Mouse (Mus musculus) CH12.LX (cell line): ENCODE measurements at regions not wholly inside any gene's neighbourhood (a gene's known extent, or its start where the extent isn't known, plus 50 kb on each side); places are given as distances from the start of the nearest gene placed in this dataset.

Experiments
- DNase-seq: peaks from one replicate; pipeline ENCODE4 v3.0.0-alpha.2; 2013; ENCODE audit errors: extremely low read depth
- H3K27ac ChIP-seq: 2 replicates; pipeline ENCODE4 v1.5.1; 2012; ENCODE audit warnings: low read depth, mild to moderate bottlenecking, control low read depth, moderate library complexity; ENCODE audit not compliant: insufficient read depth
- H3K27me3 ChIP-seq: replicated peaks from 2 replicates; pipeline ENCODE3; 2012; ENCODE audit warnings: inconsistent platforms
- H3K36me3 ChIP-seq, 2 experiments: replicated peaks in 1 of 2; 2 replicates each; pipeline versions ENCODE3 to v1.6.1; 2012; ENCODE audit warnings: inconsistent platforms in 1 of 2, low read length in 1 of 2, mild to moderate bottlenecking in 1 of 2, mixed read lengths in 1 of 2, moderate library complexity in 1 of 2; ENCODE audit not compliant: control insufficient read depth in 1 of 2, insufficient read depth in 1 of 2
- H3K4me1 ChIP-seq, 2 experiments: 2 replicates each; pipeline ENCODE4 v1.6.1; 2012; ENCODE audit warnings: inconsistent platforms in 1 of 2, moderate library complexity in 1 of 2; ENCODE audit not compliant: insufficient read depth in 2 of 2, control insufficient read depth in 1 of 2
- H3K4me2 ChIP-seq: 2 replicates; pipeline ENCODE4 v1.6.1; 2012; ENCODE audit warnings: low read depth, mild to moderate bottlenecking, control low read depth; ENCODE audit not compliant: poor library complexity, insufficient read depth, severe bottlenecking
- H3K4me3 ChIP-seq, 3 experiments: fragments of 150-350 bp in 1 of 3; sonication (generic) in 1 of 3; replicated peaks in 1 of 3; 2 replicates each; pipeline versions ENCODE3 to v1.5.1; 2011 to 2012; ENCODE audit warnings: low read depth in 2 of 3, low read length in 2 of 3, mild to moderate bottlenecking in 2 of 3, moderate library complexity in 2 of 3, control low read depth in 1 of 3, improper control_type of control experiment in 1 of 3, inconsistent platforms in 1 of 3, mixed read lengths in 1 of 3; ENCODE audit not compliant: poor library complexity in 1 of 3
- H3K79me2 ChIP-seq: replicated peaks from 2 replicates; pipeline ENCODE4 v1.6.1; 2012; ENCODE audit warnings: mild to moderate bottlenecking, moderate library complexity; ENCODE audit not compliant: control insufficient read depth, poor library complexity, insufficient read depth, severe bottlenecking; ENCODE audit errors: extremely low read depth
- H3K9ac ChIP-seq: 2 replicates; pipeline ENCODE4 v1.6.1; 2012; ENCODE audit warnings: low read depth, mild to moderate bottlenecking, control low read depth, moderate library complexity; ENCODE audit not compliant: insufficient read depth
- H3K9me3 ChIP-seq: replicated peaks from 2 replicates; pipeline ENCODE3; 2012; ENCODE audit warnings: low read length, inconsistent platforms, mixed read lengths
- BHLHE40 ChIP-seq: IDR thresholded peaks from 2 replicates; pipeline ENCODE4 v1.6.1; 2011; ENCODE audit warnings: mild to moderate bottlenecking, low read depth, low read length, improper control_type of control experiment
- CHD1 ChIP-seq: IDR thresholded peaks from 2 replicates; pipeline ENCODE4 v1.6.1; 2012; ENCODE audit warnings: low read depth, low read length, improper control_type of control experiment, inconsistent platforms
- CHD2 ChIP-seq: IDR thresholded peaks from 2 replicates; pipeline ENCODE4 v1.6.1; 2011; ENCODE audit warnings: low read length, improper control_type of control experiment
- CTCF ChIP-seq, 2 experiments: IDR thresholded peaks in 1 of 2; conservative IDR thresholded peaks in 1 of 2; 2 replicates each; pipeline ENCODE4 v1.5.1; 2011 to 2012; ENCODE audit warnings: low read depth in 2 of 2, low read length in 2 of 2, improper control_type of control experiment in 1 of 2, inconsistent platforms in 1 of 2, mild to moderate bottlenecking in 1 of 2, moderate library complexity in 1 of 2
- E2F4 ChIP-seq: IDR thresholded peaks from 2 replicates; pipeline ENCODE4 v1.6.1; 2011; ENCODE audit warnings: low read depth, low read length, improper control_type of control experiment; ENCODE audit not compliant: insufficient replicate concordance
- ELF1 ChIP-seq: IDR thresholded peaks from 2 replicates; pipeline ENCODE4 v1.6.1; 2014; ENCODE audit warnings: low read depth, mild to moderate bottlenecking, inconsistent platforms, low read length, improper control_type of control experiment
- EP300 ChIP-seq: IDR thresholded peaks from 2 replicates; pipeline ENCODE4 v1.6.1; 2011; ENCODE audit warnings: low read length, improper control_type of control experiment
- ETS1 ChIP-seq: conservative IDR thresholded peaks from 2 replicates; pipeline ENCODE4 v1.6.1; 2012; ENCODE audit warnings: low read depth, mild to moderate bottlenecking, inconsistent platforms, low read length, improper control_type of control experiment, moderate library complexity
- GABPA ChIP-seq: IDR thresholded peaks from 2 replicates; pipeline ENCODE4 v1.6.1; 2012; ENCODE audit warnings: low read depth, low read length, improper control_type of control experiment, inconsistent platforms; ENCODE audit not compliant: insufficient replicate concordance
- HCFC1 ChIP-seq: IDR thresholded peaks from 2 replicates; pipeline ENCODE4 v1.6.1; 2012; ENCODE audit warnings: low read depth, mild to moderate bottlenecking, inconsistent platforms, low read length, improper control_type of control experiment
- IRF4 ChIP-seq: IDR thresholded peaks from 2 replicates; pipeline ENCODE4 v1.6.1; 2014; ENCODE audit warnings: low read depth, mild to moderate bottlenecking, inconsistent platforms, low read length, improper control_type of control experiment
- JUN ChIP-seq: IDR thresholded peaks from 2 replicates; pipeline ENCODE4 v1.6.1; 2011; ENCODE audit warnings: low read depth, mild to moderate bottlenecking, low read length, improper control_type of control experiment, moderate library complexity; ENCODE audit not compliant: insufficient read depth
- JUND ChIP-seq: conservative IDR thresholded peaks from 2 replicates; pipeline ENCODE4 v1.6.1; 2011; ENCODE audit warnings: low read depth, low read length, improper control_type of control experiment
- MAFK ChIP-seq: IDR thresholded peaks from 2 replicates; pipeline ENCODE4 v1.6.1; 2011; ENCODE audit warnings: low read length, improper control_type of control experiment; ENCODE audit not compliant: insufficient replicate concordance
- MAX ChIP-seq: IDR thresholded peaks from 2 replicates; pipeline ENCODE4 v1.6.1; 2011; ENCODE audit warnings: low read length, improper control_type of control experiment
- MAZ ChIP-seq: IDR thresholded peaks from 2 replicates; pipeline ENCODE4 v1.6.1; 2012; ENCODE audit warnings: low read depth, mild to moderate bottlenecking, inconsistent platforms, low read length, improper control_type of control experiment, moderate library complexity
- MEF2A ChIP-seq: IDR thresholded peaks from 2 replicates; pipeline ENCODE4 v1.6.1; 2014; ENCODE audit warnings: low read depth, mild to moderate bottlenecking, inconsistent platforms, low read length, improper control_type of control experiment, borderline replicate concordance
- MYC ChIP-seq: IDR thresholded peaks from 2 replicates; pipeline ENCODE4 v1.6.1; 2011; ENCODE audit warnings: low read depth, mild to moderate bottlenecking, improper control_type of control experiment, low read length
- PAX5 ChIP-seq: IDR thresholded peaks from 2 replicates; pipeline ENCODE4 v1.6.1; 2012; ENCODE audit warnings: low read length, inconsistent platforms, mixed read lengths
- POLR2A ChIP-seq: IDR thresholded peaks from 2 replicates; pipeline ENCODE4 v1.6.1; 2011; ENCODE audit warnings: low read depth, mild to moderate bottlenecking, improper control_type of control experiment, low read length
- RAD21 ChIP-seq: IDR thresholded peaks from 2 replicates; pipeline ENCODE4 v1.6.1; 2011; ENCODE audit warnings: low read depth, mild to moderate bottlenecking, low read length, improper control_type of control experiment, moderate library complexity
- RCOR1 ChIP-seq: conservative IDR thresholded peaks from 2 replicates; pipeline ENCODE4 v1.6.1; 2012; ENCODE audit warnings: low read depth, mild to moderate bottlenecking, inconsistent platforms, low read length, improper control_type of control experiment
- TBP ChIP-seq: conservative IDR thresholded peaks from 2 replicates; pipeline ENCODE4 v1.6.1; 2011; ENCODE audit warnings: low read depth, low read length, improper control_type of control experiment
- UBTF ChIP-seq: IDR thresholded peaks from 2 replicates; pipeline ENCODE4 v1.6.1; 2012; ENCODE audit warnings: low read depth, mild to moderate bottlenecking, inconsistent platforms, low read length, improper control_type of control experiment, moderate library complexity
- ZC3H11A ChIP-seq: IDR thresholded peaks from 2 replicates; pipeline ENCODE4 v1.6.1; 2012; ENCODE audit warnings: low read depth, mild to moderate bottlenecking, inconsistent platforms, low read length, improper control_type of control experiment
- ZKSCAN1 ChIP-seq: IDR thresholded peaks from 2 replicates; pipeline ENCODE4 v1.6.1; 2012; ENCODE audit warnings: low read depth, inconsistent platforms, low read length, improper control_type of control experiment, borderline replicate concordance
- ZNF384 ChIP-seq: IDR thresholded peaks from 2 replicates; pipeline ENCODE4 v1.6.1; 2012; ENCODE audit warnings: low read depth, low read length, improper control_type of control experiment, inconsistent platforms
- dilution Hi-C: fragments of 300-500 bp; cut with MboI; formaldehyde crosslinking; loops from 2 replicates; pipeline ENCODE4 v1.14.3; 2020; ENCODE audit warnings: low sequenced_read_pairs; ENCODE audit not compliant: extremely low pct_unique_long_range_greater_than_20kb, extremely low pct_ligation_motif_present
- in situ Hi-C: fragments of 300-500 bp; cut with MboI; formaldehyde crosslinking; loops from 3 replicates; pipeline ENCODE4 v1.14.3; 2019; ENCODE audit warnings: low sequenced_read_pairs, low pct_ligation_motif_present, low pct_unique_long_range_greater_than_20kb, mixed read lengths

- dilution Hi-C loops (no loop called here), in situ Hi-C loops (no loop called here)
- H3K4me1 ChIP-seq = peaks cover 5 to 14% of the 10 kb centered on the region in 2 experiments
- H3K27me3 ChIP-seq = no peaks in the 10 kb centered on the region
- no peak overlapping the region for H3K9ac ChIP-seq
- H3K4me2 ChIP-seq = no peak overlapping the region
- no peaks in the 10 kb centered on the region for H3K36me3 ChIP-seq
- no peak overlapping the region for H3K4me3 ChIP-seq
- no peaks in the 10 kb centered on the region for H3K79me2 ChIP-seq
- no peaks in the 10 kb centered on the region for H3K9me3 ChIP-seq
- no peak overlapping the region for H3K27ac ChIP-seq
- no peak for TF ChIP-seq GABPA
- no peak for TF ChIP-seq CHD2
- no peak for TF ChIP-seq MEF2A
- TF ChIP-seq MAFK = no peak
- TF ChIP-seq MAZ = no peak
- TF ChIP-seq EP300 = no peak
- TF ChIP-seq RAD21 = no peak
- no peak for TF ChIP-seq UBTF
- TF ChIP-seq ZKSCAN1 = no peak
- TF ChIP-seq BHLHE40 = no peak
- TF ChIP-seq ZNF384 = no peak
- no peak for TF ChIP-seq PAX5
- no peak for TF ChIP-seq TBP
- TF ChIP-seq MYC = no peak
- TF ChIP-seq MAX = no peak
- no peak for TF ChIP-seq ZC3H11A
- no peak for TF ChIP-seq ETS1
- TF ChIP-seq RCOR1 = no peak
- TF ChIP-seq, all 38 proteins: peak for 0
- peak; percentile 40 for DNase-seq
Observed at GRCm38 (mm10) chr7:117021716-117022115, 359.1 kb upstream of the Xylt1 start.

DNA sequence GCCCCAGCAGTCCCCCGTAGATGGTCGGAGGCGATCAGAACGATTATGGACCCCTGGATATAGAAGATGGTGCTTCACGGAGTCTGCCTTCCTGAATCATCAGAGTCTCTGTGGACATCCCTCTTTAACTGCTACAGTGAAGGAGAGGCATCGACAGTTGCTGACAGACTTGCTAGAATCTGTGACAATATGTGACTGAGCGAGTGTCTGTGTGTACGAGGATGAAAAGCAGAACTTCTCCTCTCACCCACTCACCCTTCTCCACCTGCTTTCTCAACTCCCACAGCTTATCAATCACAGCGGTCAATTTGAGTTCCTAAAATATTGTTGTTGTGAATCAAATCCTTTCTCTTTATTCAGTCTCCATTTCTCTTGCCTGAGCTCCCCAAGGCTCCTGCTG, 335.9 kb upstream of the Xylt1 start:
- Histone ChIP-seq H3K4me1 (peaks cover 2 to 7% of the 10 kb centered on the region in 2 experiments; a peak in 2 of 4 replicates), H3K4me3 (no peak overlapping the region), H3K4me2 (no peak overlapping the region), H3K79me2 (no peaks in the 10 kb centered on the region), H3K36me3 (no peaks in the 10 kb centered on the region), H3K27ac (no peak overlapping the region), H3K9ac (no peak overlapping the region)
- dilution Hi-C loops = no loop called here
- in situ Hi-C loops = no loop called here
- TF ChIP-seq ELF1 = no peak
- no peak for TF ChIP-seq MAX
- no peak for TF ChIP-seq UBTF
- no peak for TF ChIP-seq HCFC1
- TF ChIP-seq IRF4 = no peak
- TF ChIP-seq BHLHE40 = no peak
- TF ChIP-seq ZKSCAN1 = no peak
- no peak for TF ChIP-seq POLR2A
- no peak for TF ChIP-seq TBP
- no peak for TF ChIP-seq PAX5
- no peak for TF ChIP-seq JUN
- TF ChIP-seq JUND = no peak
- TF ChIP-seq CTCF (conservative IDR thresholded peaks at IDR 0.05 in 1 of 2, IDR thresholded peaks at IDR 0.05 in 1 of 2; ENCODE audit: low read depth in 2 of 2, low read length in 2 of 2) = no peak
- no peak for TF ChIP-seq MAFK
- TF ChIP-seq CHD1 = no peak
- no peak for TF ChIP-seq MEF2A
- TF ChIP-seq E2F4 = no peak
- TF ChIP-seq, all 38 proteins: peak for 0
- Histone ChIP-seq H3K9me3 (no peaks in the 10 kb centered on the region), H3K27me3 (no peaks in the 10 kb centered on the region)
- DNase-seq = no peak
